Mouse (Mus musculus) ES-E14 (cell line): ENCODE measurements at regions not wholly inside any gene's neighbourhood (a gene's known extent, or its start where the extent isn't known, plus 50 kb on each side); places are given as distances from the start of the nearest gene placed in this dataset.

Source experiments
- DNase-seq: peaks from one replicate; pipeline ENCODE4 v3.0.0-alpha.2; 2013; ENCODE audit warnings: low read depth, low spot score
- H3K27ac ChIP-seq: 2 replicates; pipeline ENCODE4 v1.5.1; 2012; ENCODE audit warnings: low read depth, mild to moderate bottlenecking, low read length, moderate library complexity, mixed read lengths; ENCODE audit not compliant: poor library complexity, insufficient read depth, severe bottlenecking
- H3K36me3 ChIP-seq: 2 replicates; pipeline ENCODE4 v1.6.1; 2012; ENCODE audit warnings: mild to moderate bottlenecking, low read length, moderate library complexity, mixed read lengths; ENCODE audit not compliant: control insufficient read depth, poor library complexity, insufficient read depth, severe bottlenecking
- H3K4me1 ChIP-seq, 2 experiments: fragments of 150-350 bp in 1 of 2; sonication (generic) in 1 of 2; 2 replicates each; pipeline ENCODE4 v1.6.1; 2012; ENCODE audit warnings: low read length in 2 of 2, mild to moderate bottlenecking in 1 of 2, mixed read lengths in 1 of 2; ENCODE audit not compliant: control insufficient read depth in 2 of 2, insufficient read depth in 2 of 2, poor library complexity in 1 of 2
- H3K4me3 ChIP-seq, 2 experiments: fragments of 150-350 bp in 1 of 2; sonication (generic) in 1 of 2; 2 replicates each; pipeline ENCODE4 v1.5.1; 2012; ENCODE audit warnings: low read length in 2 of 2, low read depth in 1 of 2, mild to moderate bottlenecking in 1 of 2, mixed read lengths in 1 of 2; ENCODE audit not compliant: insufficient read depth in 1 of 2, poor library complexity in 1 of 2, severe bottlenecking in 1 of 2
- H3K9ac ChIP-seq: 2 replicates; pipeline ENCODE4 v1.6.1; 2012; ENCODE audit warnings: low read depth, mild to moderate bottlenecking, low read length, mixed read lengths; ENCODE audit not compliant: poor library complexity, insufficient read depth, severe bottlenecking
- H3K9me3 ChIP-seq: fragments of 150-350 bp; sonication (generic); 2 replicates; pipeline ENCODE4 v1.6.1; 2012; ENCODE audit warnings: low read depth, mild to moderate bottlenecking, low read length; ENCODE audit not compliant: control insufficient read depth, insufficient read depth
- CHD2 ChIP-seq: IDR thresholded peaks from 2 replicates; pipeline ENCODE4 v1.6.1; 2014; ENCODE audit warnings: mild to moderate bottlenecking, low read depth, low read length, inconsistent platforms
- HCFC1 ChIP-seq: IDR thresholded peaks from 2 replicates; pipeline ENCODE4 v1.6.1; 2012; ENCODE audit warnings: low read length, inconsistent platforms, borderline replicate concordance; ENCODE audit not compliant: insufficient read depth
- MAFK ChIP-seq: IDR thresholded peaks from 2 replicates; pipeline ENCODE4 v1.6.1; 2014; ENCODE audit warnings: mild to moderate bottlenecking, low read depth, low read length, inconsistent platforms; ENCODE audit not compliant: insufficient read depth
- ZC3H11A ChIP-seq: IDR thresholded peaks from 2 replicates; pipeline ENCODE4 v1.6.1; 2012; ENCODE audit warnings: low read depth, mild to moderate bottlenecking, inconsistent platforms, low read length, borderline replicate concordance
- ZNF384 ChIP-seq: IDR thresholded peaks from 2 replicates; pipeline ENCODE4 v1.6.1; 2012; ENCODE audit warnings: low read depth, low read length, inconsistent platforms
- in situ Hi-C, 2 experiments: fragments of 600-800 bp; cut with MboI; formaldehyde crosslinking; loops; one replicate each; pipeline ENCODE4 v1.15.1; 2025; ENCODE audit warnings: low sequenced_read_pairs in 2 of 2, inconsistent platforms in 1 of 2; ENCODE audit not compliant: unreplicated experiment in 2 of 2

DNA sequence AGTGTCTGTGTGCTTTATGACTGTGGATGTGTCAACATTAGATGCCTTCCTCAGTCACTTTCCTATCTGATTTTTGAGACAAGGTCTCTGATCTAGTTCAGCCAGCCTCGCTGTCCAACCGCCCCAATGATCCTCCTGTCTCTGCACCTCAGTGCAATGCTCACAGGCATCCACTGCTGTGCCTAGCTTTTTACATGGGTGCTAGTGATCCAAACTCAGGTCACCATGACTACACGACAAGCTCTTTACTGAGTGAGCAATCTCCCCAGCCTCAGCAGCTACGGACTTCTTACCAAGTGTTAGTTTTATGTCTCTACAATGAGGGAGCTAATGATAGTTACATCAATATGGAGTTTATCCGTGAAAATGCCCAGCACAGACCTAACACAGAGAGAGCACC lies 77.1 kb upstream of the Ctnnb1 start:
- H3K9ac ChIP-seq = no peak overlapping the region
- peaks cover 0 to 7% of the 10 kb centered on the region in 2 experiments; a peak in 2 of 4 replicates for H3K4me1 ChIP-seq
- H3K9me3 ChIP-seq = no peaks in the 10 kb centered on the region
- H3K27ac ChIP-seq = no peak overlapping the region
- in situ Hi-C loops = no loop called here
- H3K36me3 ChIP-seq = no peaks in the 10 kb centered on the region
- H3K4me3 ChIP-seq = no peak overlapping the region
- DNase-seq = no peak
- TF ChIP-seq ZNF384 (no peak), ZC3H11A (no peak), MAFK (no peak), HCFC1 (no peak), CHD2 (no peak)

DNA sequence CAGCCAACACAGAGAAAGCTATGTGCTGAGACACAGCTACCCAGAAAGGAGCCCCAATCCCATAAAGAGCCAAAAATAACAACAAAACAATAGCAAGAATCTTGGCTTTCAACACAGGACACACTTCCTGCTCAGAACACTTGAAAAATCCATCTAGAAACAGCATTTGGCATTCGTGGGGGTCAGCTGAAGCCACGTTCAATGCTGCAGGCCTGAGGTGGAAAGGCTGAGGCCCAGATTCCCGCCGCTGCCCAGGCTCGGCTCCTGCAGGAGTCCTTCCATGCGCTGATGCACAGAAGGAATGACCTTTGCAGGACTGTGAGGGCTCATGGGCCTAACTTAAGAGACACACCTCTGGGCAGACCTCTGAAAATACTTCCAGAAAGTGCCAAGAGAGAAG lies 76.4 kb upstream of the Ctnnb1 start:
- Histone ChIP-seq H3K4me1 (peaks cover 0 to 7% of the 10 kb centered on the region in 2 experiments; a peak in 2 of 4 replicates), H3K4me3 (no peak overlapping the region), H3K36me3 (no peaks in the 10 kb centered on the region), H3K9me3 (no peaks in the 10 kb centered on the region), H3K27ac (no peak overlapping the region), H3K9ac (no peak overlapping the region)
- DNase-seq = no peak
- TF ChIP-seq CHD2 (no peak), ZNF384 (no peak), ZC3H11A (no peak), HCFC1 (no peak)
- in situ Hi-C loops = no loop called here

DNA sequence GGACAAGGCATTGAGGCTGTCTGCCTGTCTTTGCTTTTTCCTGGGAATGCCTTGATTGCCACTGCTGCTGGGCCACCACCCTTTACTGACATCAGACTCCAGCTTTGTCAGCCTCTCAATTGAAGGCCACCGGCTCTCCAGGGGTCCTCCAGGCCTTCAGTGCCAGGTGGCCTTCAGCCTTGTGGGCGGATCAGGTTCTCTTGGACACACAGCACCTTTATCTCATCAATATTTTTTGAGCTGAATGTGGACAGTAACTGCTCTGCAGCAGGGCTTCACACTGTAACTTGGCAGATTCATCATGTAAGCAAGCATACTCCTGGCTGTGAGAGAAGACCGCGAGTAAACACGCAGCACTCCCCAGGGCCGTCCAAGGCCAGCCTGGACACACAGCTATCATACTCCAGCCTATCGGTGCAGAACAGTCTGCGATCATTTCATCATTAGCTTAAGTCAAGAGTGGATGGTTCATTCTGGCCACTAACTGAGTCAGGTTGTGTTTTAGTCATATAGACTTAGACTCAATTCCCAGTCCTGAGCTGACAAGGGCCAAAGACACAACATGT lies 75.9 kb upstream of the Ctnnb1 start:
- H3K27ac ChIP-seq = no peak overlapping the region
- peaks cover 0 to 7% of the 10 kb centered on the region in 2 experiments; a peak in 2 of 4 replicates for H3K4me1 ChIP-seq
- DNase-seq = no peak
- H3K4me3 ChIP-seq = no peak overlapping the region
- in situ Hi-C loops = no loop called here
- TF ChIP-seq ZNF384 = no peak
- TF ChIP-seq CHD2 = no peak
- TF ChIP-seq ZC3H11A = no peak
- TF ChIP-seq MAFK = no peak
- TF ChIP-seq HCFC1 = no peak
- H3K9ac ChIP-seq = no peak overlapping the region
- H3K36me3 ChIP-seq = no peaks in the 10 kb centered on the region
- no peaks in the 10 kb centered on the region for H3K9me3 ChIP-seq

DNA sequence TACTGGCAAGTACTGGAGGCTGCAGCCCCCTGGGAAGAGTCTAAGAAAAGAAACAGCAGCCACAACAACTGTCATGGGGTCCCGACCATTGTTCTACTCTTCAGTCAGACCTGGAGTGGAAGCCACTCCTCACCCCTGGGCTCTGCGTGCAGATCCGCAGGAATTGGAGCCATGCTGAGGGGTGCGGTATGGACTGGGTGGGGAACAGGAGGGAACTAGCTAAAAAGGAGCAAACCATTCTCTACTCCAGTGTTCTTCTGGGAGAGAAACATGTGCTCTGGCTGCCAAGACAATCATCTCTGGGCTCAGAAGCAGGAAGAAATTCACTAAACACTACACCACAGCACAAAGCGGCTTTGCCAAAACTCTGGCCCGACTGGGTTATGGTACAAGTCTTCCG lies 74.7 kb upstream of the Ctnnb1 start:
- peak; percentile 37 for DNase-seq
- Histone ChIP-seq H3K9ac (no peak overlapping the region), H3K36me3 (no peaks in the 10 kb centered on the region), H3K9me3 (no peaks in the 10 kb centered on the region), H3K4me1 (peaks cover 0 to 7% of the 10 kb centered on the region in 2 experiments; a peak in 2 of 4 replicates), H3K4me3 (no peak overlapping the region), H3K27ac (no peak overlapping the region)
- TF ChIP-seq HCFC1 (no peak), CHD2 (no peak), MAFK (no peak), ZC3H11A (no peak), ZNF384 (no peak)
- in situ Hi-C loops = no loop called here
